In genomic region chr5:121326079-121326805, GRCm38 (mm10) we compare ENCODE assay signal across 29 mouse cellular contexts. TPM values are rescaled to one million over a fixed set of nuclear protein-coding genes. Genes with fewer than 3 reads are reported as not detected.
DNase-seq lines count a peak whose midpoint lies in the region; ATAC-seq and TF ChIP-seq lines count a peak whose summit lies in the region.
"Had no signal": no experiment of that assay in that cellular context is flagged by ENCODE, and none has a peak within 500 bp of the region (broad histone marks: within the 10 kb centered on the region; RNA-seq: fewer than 3 reads in every experiment).

No protein-coding gene starts in this region.

- H3K4me1 ChIP-seq in forebrain, embryonic 14.5 days (ENCODE audit: control insufficient read depth, insufficient read depth, low read length): no peaks in the 10 kb centered on the region
- H3K4me1 ChIP-seq in forebrain, embryonic 10.5 days: no peaks in the 10 kb centered on the region
- no peaks in the 10 kb centered on the region for H3K4me1 ChIP-seq in stomach, embryonic 14.5 days (ENCODE audit: control insufficient read depth, insufficient read depth, low read length)
- H3K4me1 ChIP-seq in stomach, postnatal 0 days (replicated peaks; ENCODE audit: control insufficient read depth, insufficient read depth): no peaks in the 10 kb centered on the region
- H3K4me1 ChIP-seq: embryonic facial prominence, embryonic 13.5 days; hindbrain, embryonic 10.5 days; hindbrain, embryonic 15.5 days; midbrain, embryonic 15.5 days; neural tube, embryonic 13.5 days; stomach, embryonic 15.5 days had no signal

- H3K9ac ChIP-seq in forebrain, embryonic 14.5 days (ENCODE audit: low read length): no peak overlapping the region
- no peak overlapping the region for H3K9ac ChIP-seq in stomach, embryonic 14.5 days (replicated peaks; ENCODE audit: low read depth, low read length)
- H3K9ac ChIP-seq in stomach, postnatal 0 days (ENCODE audit: low read length): no peak overlapping the region
- H3K9ac ChIP-seq: embryonic facial prominence, embryonic 13.5 days; hindbrain, embryonic 15.5 days; liver, embryonic 14.5 days; midbrain, embryonic 15.5 days; neural tube, embryonic 13.5 days; stomach, embryonic 15.5 days had no signal

- DNase-seq in forebrain, embryonic 14.5 days (ENCODE audit: low spot score): peak; percentile 10
- DNase-seq in forebrain, embryonic 10.5 days (ENCODE audit: extremely low spot score, low spot score): no peak
- DNase-seq in stomach, postnatal 0 days (ENCODE audit: low spot score): no peak
- peak; percentile 12 for DNase-seq in mesoderm, embryonic 11.5 days (ENCODE audit: low read depth, low spot score)
- no peak for DNase-seq in thymus, postnatal 4 days
- no peak for DNase-seq in cerebellum, adult 8-10 months
- DNase-seq: adrenal gland, postnatal 36 days; cerebellum, postnatal 10 days; gastrocnemius, postnatal 10 days; heart, postnatal 14 days; kidney, adult 11 months; kidney, postnatal 14 days; liver; lung, adult 2 months; lung, postnatal 10 days; right cerebral cortex, postnatal 14 days; thymus, postnatal 14 days had no signal

- no peaks in the 10 kb centered on the region for H3K9me3 ChIP-seq in forebrain, embryonic 14.5 days (replicated peaks; ENCODE audit: control insufficient read depth, low read length)
- no peaks in the 10 kb centered on the region for H3K9me3 ChIP-seq in forebrain, embryonic 10.5 days
- no peaks in the 10 kb centered on the region for H3K9me3 ChIP-seq in stomach, embryonic 14.5 days (ENCODE audit: control insufficient read depth, low read depth, low read length)
- H3K9me3 ChIP-seq in stomach, postnatal 0 days (ENCODE audit: control insufficient read depth, low read length): no peaks in the 10 kb centered on the region
- H3K9me3 ChIP-seq: embryonic facial prominence, embryonic 13.5 days; hindbrain, embryonic 10.5 days; hindbrain, embryonic 15.5 days; midbrain, embryonic 10.5 days; midbrain, embryonic 15.5 days; neural tube, embryonic 13.5 days; stomach, embryonic 15.5 days had no signal

- no peaks in the 10 kb centered on the region for H3K27me3 ChIP-seq in forebrain, embryonic 14.5 days (replicated peaks; ENCODE audit: control insufficient read depth, insufficient read depth, low read length)
- H3K27me3 ChIP-seq in forebrain, embryonic 10.5 days (ENCODE audit: poor library complexity, severe bottlenecking): no peaks in the 10 kb centered on the region
- no peaks in the 10 kb centered on the region for H3K27me3 ChIP-seq in stomach, embryonic 14.5 days (ENCODE audit: control insufficient read depth, insufficient read depth, low read length)
- H3K27me3 ChIP-seq in stomach, postnatal 0 days (ENCODE audit: control insufficient read depth, insufficient read depth, low read length): no peaks in the 10 kb centered on the region
- H3K27me3 ChIP-seq: embryonic facial prominence, embryonic 13.5 days; hindbrain, embryonic 15.5 days; midbrain, embryonic 15.5 days; neural tube, embryonic 13.5 days; Patski; stomach, embryonic 15.5 days had no signal

- no peak overlapping the region for H3K27ac ChIP-seq in forebrain, embryonic 14.5 days (ENCODE audit: low read depth, low read length)
- no peak overlapping the region for H3K27ac ChIP-seq in forebrain, embryonic 10.5 days
- H3K27ac ChIP-seq in stomach, embryonic 14.5 days (ENCODE audit: low read length): no peak overlapping the region
- H3K27ac ChIP-seq in stomach, postnatal 0 days (replicated peaks): no peak overlapping the region
- H3K27ac ChIP-seq: embryonic facial prominence, embryonic 13.5 days; hindbrain, embryonic 10.5 days; hindbrain, embryonic 15.5 days; liver, embryonic 14.5 days; macrophage; midbrain, embryonic 10.5 days; midbrain, embryonic 15.5 days; neural tube, embryonic 13.5 days; stomach, embryonic 15.5 days had no signal

- H3K4me2 ChIP-seq in forebrain, embryonic 14.5 days (ENCODE audit: low read length): no peak overlapping the region
- H3K4me2 ChIP-seq in stomach, embryonic 14.5 days (replicated peaks; ENCODE audit: low read depth, low read length): no peak overlapping the region
- H3K4me2 ChIP-seq in stomach, postnatal 0 days (replicated peaks; ENCODE audit: low read depth): no peak overlapping the region
- H3K4me2 ChIP-seq: embryonic facial prominence, embryonic 13.5 days; hindbrain, embryonic 15.5 days; midbrain, embryonic 15.5 days; neural tube, embryonic 13.5 days; stomach, embryonic 15.5 days had no signal

- no peak for TF ChIP-seq EP300 in stomach, postnatal 0 days (optimal IDR thresholded peaks at IDR 0.05)

- TF ChIP-seq CTCF in stomach, postnatal 0 days (IDR thresholded peaks at IDR 0.05; ENCODE audit: low read depth): no peak

- peaks cover 85% of the 10 kb centered on the region for H3K36me3 ChIP-seq in forebrain, embryonic 14.5 days (ENCODE audit: control insufficient read depth, insufficient read depth, low read length)
- H3K36me3 ChIP-seq in forebrain, embryonic 10.5 days (replicated peaks): peaks cover 90% of the 10 kb centered on the region
- peaks cover 65% of the 10 kb centered on the region for H3K36me3 ChIP-seq in stomach, embryonic 14.5 days (ENCODE audit: control insufficient read depth, insufficient read depth, low read length)
- H3K36me3 ChIP-seq in stomach, postnatal 0 days (ENCODE audit: control insufficient read depth, insufficient read depth, low read length): peaks cover 31% of the 10 kb centered on the region

- H3K4me3 ChIP-seq in forebrain, embryonic 14.5 days (ENCODE audit: low read depth, low read length): no peak overlapping the region
- no peak overlapping the region for H3K4me3 ChIP-seq in forebrain, embryonic 10.5 days
- H3K4me3 ChIP-seq in stomach, embryonic 14.5 days (ENCODE audit: low read depth, low read length): no peak overlapping the region
- no peak overlapping the region for H3K4me3 ChIP-seq in stomach, postnatal 0 days (ENCODE audit: low read depth, low read length)
- H3K4me3 ChIP-seq: embryonic facial prominence, embryonic 13.5 days; hindbrain, embryonic 10.5 days; hindbrain, embryonic 15.5 days; midbrain, embryonic 10.5 days; midbrain, embryonic 15.5 days; neural tube, embryonic 13.5 days; stomach, embryonic 15.5 days had no signal

- 88% methylated on average over 14 of the region's 14 CpGs for WGBS in forebrain, embryonic 14.5 days
- 90% methylated on average over 14 of the region's 14 CpGs for WGBS in forebrain, embryonic 10.5 days
- WGBS in stomach, embryonic 14.5 days: 88% methylated on average over 14 of the region's 14 CpGs
- WGBS in stomach, postnatal 0 days: 92% methylated on average over 14 of the region's 14 CpGs

- no peak for ATAC-seq in forebrain, embryonic 14.5 days
- ATAC-seq in stomach, embryonic 14.5 days (ENCODE audit: insufficient number of reproducible peaks, insufficient read depth, low FRiP score, low read depth): 0 out of 2 replicates have a peak, but pooled peaks have one; percentile 14
- no peak for ATAC-seq in stomach, postnatal 0 days (ENCODE audit: low FRiP score, low TSS enrichment)
- ATAC-seq: inflammation-experienced regulatory T-cells, adult 6 months; midbrain, embryonic 15.5 days; Patski had no signal

RNA-seq across cellular contexts. Expression of gene Trafd1, which starts 59.2 kb away (rescaled TPM):
- 129 and 140 TPM in 2 replicates for polyA plus RNA-seq in forebrain, embryonic 14.5 days (2014; fragmentation: Nextera tagmentation; extraction: Ambion mirVana)
- 59.8 and 62.2 TPM in 2 replicates for polyA plus RNA-seq in forebrain, embryonic 10.5 days (2016; fragmentation: Nextera tagmentation; extraction: Ambion mirVana)
- polyA plus RNA-seq in stomach, embryonic 14.5 days (2014; fragmentation: Nextera tagmentation; extraction: Ambion mirVana): 78.2 and 81.9 TPM in 2 replicates
- polyA plus RNA-seq in stomach, postnatal 0 days (2015; fragmentation: Nextera tagmentation; extraction: Ambion mirVana): 57.2 and 61.2 TPM in 2 replicates

Comparison
In these comparisons a context has a peak if more than half of its experiments do, and no peak if none do; other contexts are left out.
1. DNase-seq: peak in forebrain, embryonic 14.5 days (single experiment) and mesoderm, embryonic 11.5 days (single experiment); none in forebrain, embryonic 10.5 days (single experiment), stomach, postnatal 0 days (single experiment), thymus, postnatal 4 days (single experiment) and cerebellum, adult 8-10 months (single experiment).